Mouse (Mus musculus) 3134 (cell line): Measurements from ENCODE around the gene Gm49776.
"Not testable (repeated sequence)": the region's sequence is repeated elsewhere in the genome, so short reads cannot be mapped to it uniquely, and the experiment has no call there.

Source experiments
- DNase-seq: peaks from one replicate; pipeline ENCODE4 v3.0.0-alpha.2; 2011; ENCODE audit warnings: low spot score; ENCODE audit not compliant: insufficient read length; ENCODE audit errors: extremely low read depth

Gene Gm49776

DNA sequence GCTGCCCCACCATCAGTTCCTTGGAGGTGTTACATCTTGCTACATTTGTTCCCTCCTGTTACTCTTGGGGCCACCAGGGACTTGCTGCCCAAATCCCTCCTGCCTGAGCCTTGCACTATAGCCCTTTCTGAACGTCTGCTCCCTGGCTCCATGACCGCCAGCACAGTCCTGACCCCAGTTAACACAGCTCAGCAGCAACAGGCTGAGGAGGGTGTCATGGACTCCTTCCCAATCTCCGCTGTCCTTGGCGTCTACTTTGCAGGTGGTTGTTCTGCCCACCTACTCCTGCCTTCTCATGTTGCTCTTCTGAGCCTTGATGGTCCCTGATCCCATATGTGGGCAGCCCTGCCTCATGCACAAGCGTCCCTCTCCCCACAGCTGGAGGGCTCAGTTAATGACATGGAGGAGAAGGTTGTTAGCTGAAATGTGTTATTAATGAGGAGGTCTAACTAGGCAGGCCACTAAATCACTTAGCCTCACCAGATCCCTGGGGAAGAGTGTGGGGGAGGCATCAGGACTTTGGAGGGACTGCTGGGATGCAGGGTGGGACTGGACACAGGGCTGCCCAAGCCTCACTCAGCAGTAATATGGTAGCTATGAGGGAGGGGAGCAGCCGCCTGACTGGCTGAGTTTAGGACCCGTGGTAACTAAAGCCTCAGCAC, 54.6 kb downstream of the Gm49776 start:
- no peak for DNase-seq

DNA sequence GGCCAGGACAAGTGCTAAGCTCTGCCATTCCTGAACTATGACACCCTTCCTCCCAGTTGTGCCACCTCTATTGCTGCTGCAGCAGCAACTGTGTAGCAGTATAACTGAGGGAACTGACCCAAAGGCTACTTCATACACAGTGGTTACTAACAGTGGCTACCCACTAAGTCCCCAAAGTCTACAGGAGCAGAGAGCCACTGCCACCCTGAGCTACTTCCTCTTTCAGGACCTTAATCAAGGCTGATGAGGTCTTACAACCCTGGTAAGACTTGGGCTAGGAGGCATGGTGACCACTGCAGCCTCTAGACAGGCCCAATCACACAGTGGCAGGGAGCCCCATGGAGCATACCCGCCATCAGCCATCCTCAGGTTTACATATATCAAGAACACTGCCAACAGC, 56.1 kb downstream of the Gm49776 start:
- no peak for DNase-seq

DNA sequence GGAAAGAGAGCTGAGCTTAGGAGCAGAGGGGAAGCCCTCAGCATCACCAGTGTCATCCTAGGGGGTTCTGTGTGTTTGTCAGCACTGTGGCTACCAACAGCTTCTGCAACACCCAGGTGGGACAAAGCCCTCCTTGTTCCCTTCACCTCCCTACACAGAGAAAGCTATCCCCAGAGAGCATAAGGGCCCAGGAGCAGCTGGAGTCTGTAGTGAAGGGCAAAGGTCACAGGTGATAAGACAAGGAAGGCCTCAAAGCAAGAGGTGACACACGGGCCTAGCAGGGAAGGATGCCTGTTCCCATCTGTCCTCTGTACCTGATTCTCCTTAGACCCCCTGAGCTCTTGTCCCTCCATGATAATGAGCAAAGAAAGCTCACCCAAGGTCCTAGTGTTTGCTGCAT, 56.5 kb downstream of the Gm49776 start:
- no peak for DNase-seq

GRCm38 (mm10) chr16:18200062-18200461, 58.1 kb downstream of the Gm49776 start:
- no peak for DNase-seq

DNA sequence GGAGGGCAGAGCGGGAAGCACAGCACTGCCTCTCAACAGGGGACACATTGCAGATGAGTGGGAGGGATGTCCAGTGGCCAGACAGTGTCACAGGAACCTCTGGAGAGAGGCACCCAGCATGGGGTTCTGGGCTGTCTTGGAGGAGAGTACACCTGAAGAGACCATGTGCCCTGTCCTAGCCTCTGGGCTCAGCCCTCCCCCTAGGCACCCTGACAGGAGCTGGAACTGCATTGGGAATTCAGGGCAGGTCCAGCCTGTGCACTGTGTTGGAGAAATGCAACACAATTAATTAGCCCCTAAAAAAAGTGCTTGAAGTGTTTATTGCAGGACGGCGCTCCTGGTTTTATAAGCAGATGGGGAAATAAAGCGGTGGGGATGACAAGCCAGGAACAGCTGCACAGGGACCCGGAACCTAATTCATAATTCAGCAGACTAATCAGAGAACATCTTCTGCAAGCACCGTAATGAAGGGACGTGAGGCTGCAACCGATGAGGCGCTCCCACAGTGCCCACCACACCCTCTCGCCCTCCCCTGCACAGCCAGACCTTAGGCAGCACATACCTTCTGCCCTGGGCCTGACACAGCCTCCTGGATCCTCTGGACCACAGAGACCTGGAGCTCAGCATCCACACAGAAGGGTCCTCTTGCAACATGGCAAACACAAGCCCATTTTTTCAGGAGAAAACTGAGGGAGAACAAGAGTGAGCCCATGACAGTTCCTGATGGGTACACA, 59.6 kb downstream of the Gm49776 start:
- no peak for DNase-seq

- DNase-seq, result no peak
Measured at GRCm38 (mm10) chr16:18197881-18198280, 60.2 kb downstream of the Gm49776 start.

GRCm38 (mm10) chr16:18195561-18195960, 62.6 kb downstream of the Gm49776 start:
- DNase-seq, result not testable (repeated sequence)
